ENCODE assay signal across 12 mouse cellular contexts in genomic region chr13:55022715-55023114, GRCm38 (mm10). TPM values are rescaled to one million over a fixed set of nuclear protein-coding genes. Genes with fewer than 3 reads are reported as not detected.
A peak's percentile ranks its signal among the peaks of the same experiment; 100 is the strongest.
DNase-seq lines count a peak whose midpoint lies in the region; ATAC-seq and TF ChIP-seq lines count a peak whose summit lies in the region.
"Had no signal": no experiment of that assay in that cellular context is flagged by ENCODE, and none has a peak within 500 bp of the region (broad histone marks: within the 10 kb centered on the region; RNA-seq: fewer than 3 reads in every experiment).

No protein-coding gene starts in this region.

- no peak overlapping the region for H3K9ac ChIP-seq in liver, adult 2 months (ENCODE audit: low read depth, low read length)
- no peak overlapping the region for H3K9ac ChIP-seq in intestine, postnatal 0 days (ENCODE audit: low read depth, low read length)
- no peak overlapping the region for H3K9ac ChIP-seq in forebrain, embryonic 13.5 days
- H3K9ac ChIP-seq: hindbrain, embryonic 15.5 days; limb, embryonic 13.5 days; neural tube, embryonic 12.5 days; stomach, embryonic 15.5 days had no signal

- WGBS in liver, adult 2 months = 48% methylated on average over 9 of the region's 9 CpGs
- WGBS in intestine, postnatal 0 days = 53% methylated on average over 9 of the region's 9 CpGs
- WGBS in forebrain, embryonic 13.5 days = 85% methylated on average over 9 of the region's 9 CpGs

- H3K4me2 ChIP-seq in intestine, postnatal 0 days (replicated peaks; ENCODE audit: low read depth) = peak overlapping the region; percentile 17; the same call in 1 of the 2 replicates
- no peak overlapping the region for H3K4me2 ChIP-seq in forebrain, embryonic 13.5 days
- H3K4me2 ChIP-seq: hindbrain, embryonic 15.5 days; limb, embryonic 13.5 days; neural tube, embryonic 12.5 days; stomach, embryonic 15.5 days had no signal

- peak; percentile 63 for DNase-seq in liver, adult 2 months (ENCODE audit: extremely low read depth, low read depth, low spot score)
- DNase-seq in liver = no peak
- DNase-seq in adrenal gland, adult 8-10 months = peak; percentile 71
- peak; percentile 21 to 27 for DNase-seq in natural killer cell, adult 2 months (ENCODE audit: low spot score in 2 of 2)
- DNase-seq in frontal cortex, postnatal 10 days (ENCODE audit: low spot score in 2 of 2) = no peak
- DNase-seq: cerebellum, postnatal 10 days had no signal

- peaks cover 6% of the 10 kb centered on the region; the same call in 1 of the 2 replicates for H3K4me1 ChIP-seq in liver, adult 2 months (ENCODE audit: control insufficient read depth, insufficient read depth, low read length)
- no peaks in the 10 kb centered on the region for H3K4me1 ChIP-seq in intestine, postnatal 0 days (replicated peaks; ENCODE audit: control insufficient read depth, insufficient read depth, low read length)
- no peaks in the 10 kb centered on the region for H3K4me1 ChIP-seq in forebrain, embryonic 13.5 days
- H3K4me1 ChIP-seq: hindbrain, embryonic 15.5 days; limb, embryonic 13.5 days; stomach, embryonic 15.5 days had no signal

- no peak for TF ChIP-seq POLR2A in liver, adult 2 months (IDR thresholded peaks at IDR 0.05; ENCODE audit: extremely low read depth, insufficient read depth, low read length)

- no peaks in the 10 kb centered on the region for H3K79me2 ChIP-seq in liver, adult 2 months (ENCODE audit: control insufficient read depth, insufficient read depth, low read length)

- TF ChIP-seq CTCF in liver, adult 2 months (IDR thresholded peaks at IDR 0.05; ENCODE audit: low read depth, low read length) = no peak
- no peak for TF ChIP-seq CTCF in intestine, postnatal 0 days (IDR thresholded peaks at IDR 0.05; ENCODE audit: low read depth)

- H3K4me3 ChIP-seq in liver, adult 2 months (ENCODE audit: insufficient read depth, low read depth, low read length) = no peak overlapping the region
- H3K4me3 ChIP-seq in intestine, postnatal 0 days (ENCODE audit: low read depth, low read length) = no peak overlapping the region
- H3K4me3 ChIP-seq in forebrain, embryonic 13.5 days = no peak overlapping the region
- H3K4me3 ChIP-seq: hindbrain, embryonic 15.5 days; limb, embryonic 13.5 days; neural tube, embryonic 12.5 days; stomach, embryonic 15.5 days had no signal

- peak overlapping the region; percentile 32 for H3K27ac ChIP-seq in liver, adult 2 months (replicated peaks; ENCODE audit: insufficient read depth, low read depth, low read length)
- H3K27ac ChIP-seq in intestine, postnatal 0 days (ENCODE audit: low read depth, low read length) = no peak overlapping the region
- H3K27ac ChIP-seq in forebrain, embryonic 13.5 days = no peak overlapping the region
- H3K27ac ChIP-seq: hindbrain, embryonic 15.5 days; limb, embryonic 13.5 days; neural tube, embryonic 12.5 days; stomach, embryonic 15.5 days had no signal

- no peaks in the 10 kb centered on the region for H3K27me3 ChIP-seq in liver, adult 2 months (ENCODE audit: control insufficient read depth, insufficient read depth, low read length)
- H3K27me3 ChIP-seq in intestine, postnatal 0 days (replicated peaks; ENCODE audit: control insufficient read depth, insufficient read depth, low read length) = no peaks in the 10 kb centered on the region
- no peaks in the 10 kb centered on the region for H3K27me3 ChIP-seq in forebrain, embryonic 13.5 days
- H3K27me3 ChIP-seq: hindbrain, embryonic 15.5 days; limb, embryonic 13.5 days; neural tube, embryonic 12.5 days; stomach, embryonic 15.5 days had no signal

- no peak for ATAC-seq in intestine, postnatal 0 days
- no peak for ATAC-seq in forebrain, embryonic 13.5 days

- H3K36me3 ChIP-seq in liver, adult 2 months (ENCODE audit: control insufficient read depth, insufficient read depth, low read length) = peaks cover 1% of the 10 kb centered on the region; the same call in 1 of the 2 replicates
- H3K36me3 ChIP-seq in intestine, postnatal 0 days (ENCODE audit: control insufficient read depth, insufficient read depth) = peaks cover 4% of the 10 kb centered on the region; the same call in 1 of the 2 replicates
- H3K36me3 ChIP-seq in forebrain, embryonic 13.5 days (ENCODE audit: poor library complexity, severe bottlenecking) = peaks cover 12% of the 10 kb centered on the region
- H3K36me3 ChIP-seq: stomach, embryonic 15.5 days had no signal

- no peaks in the 10 kb centered on the region for H3K9me3 ChIP-seq in intestine, postnatal 0 days (ENCODE audit: control insufficient read depth)
- H3K9me3 ChIP-seq in forebrain, embryonic 13.5 days (replicated peaks) = no peaks in the 10 kb centered on the region
- H3K9me3 ChIP-seq: hindbrain, embryonic 15.5 days; limb, embryonic 13.5 days; neural tube, embryonic 12.5 days; stomach, embryonic 15.5 days had no signal

RNA-seq across cellular contexts. Expression of gene Hk3, which starts 1.5 kb away (rescaled TPM):
- total RNA-seq in liver, adult 2 months (2014; rRNA removed) = 5.4 and 6.7 TPM in 2 replicates
- 1.8 and 4.1 TPM in 2 replicates for polyA plus RNA-seq in liver, adult 2 months (2012; rRNA removed)
- total RNA-seq in adrenal gland, adult 8-10 months (2022) = 1 to 10 TPM; 1.1 to 4.0 (median 2.6) TPM
- 0.77 and 0.81 TPM in 2 replicates for polyA plus RNA-seq in intestine, postnatal 0 days (2015; fragmentation: Nextera tagmentation; extraction: Ambion mirVana)
- polyA plus RNA-seq in forebrain, embryonic 13.5 days (2015; fragmentation: Nextera tagmentation; extraction: Ambion mirVana) = 0.48 and 0.59 TPM in 2 replicates

Comparison
In these comparisons a context has a peak if more than half of its experiments do, and no peak if none do; other contexts are left out.
1. DNase-seq: peak in liver, adult 2 months (single experiment), adrenal gland, adult 8-10 months (single experiment) and natural killer cell, adult 2 months (2 of 2); none in liver (single experiment) and frontal cortex, postnatal 10 days (0 of 2).